8 mouse cellular contexts compared by ENCODE assay signal in genomic region chr1:185328721-185329610, GRCm38 (mm10). TPM values are rescaled to one million over a fixed set of nuclear protein-coding genes. Genes with fewer than 3 reads are reported as not detected.
DNase-seq lines count a peak whose midpoint lies in the region; ATAC-seq and TF ChIP-seq lines count a peak whose summit lies in the region.

Gene Iars2, minus strand, starts transcription at chr1:185329396.

- under 1% methylated on average over 76 of the region's 76 CpGs for WGBS in hindbrain, embryonic 14.5 days

- peaks cover 23% of the 10 kb centered on the region for H3K36me3 ChIP-seq in hindbrain, embryonic 14.5 days (replicated peaks; ENCODE audit: control insufficient read depth, insufficient read depth)

- TF ChIP-seq CTCF in Patski (IDR thresholded peaks at IDR 0.05): no peak

- DNase-seq in Patski (ENCODE audit: low read depth, low spot score): no peak
- peak; percentile 95 to 96 for DNase-seq in cerebellum, postnatal 14 days
- peak; percentile 80 to 81 for DNase-seq in frontal cortex, postnatal 25 days (ENCODE audit: low spot score in 2 of 2)
- DNase-seq in hindbrain, embryonic 14.5 days (ENCODE audit: low spot score): peak; percentile 91
- peak; percentile 78 for DNase-seq in left cerebral cortex, adult 11 months (ENCODE audit: low spot score)
- peak; percentile 93 to 94 for DNase-seq in lung, postnatal 4 days
- peak; percentile 81 for DNase-seq in retina, postnatal 7 days (ENCODE audit: low read depth, low spot score)
- DNase-seq in urinary bladder, adult 2 months (ENCODE audit: low spot score): peak; percentile 94

- no peaks in the 10 kb centered on the region for H3K27me3 ChIP-seq in Patski
- no peaks in the 10 kb centered on the region for H3K27me3 ChIP-seq in hindbrain, embryonic 14.5 days (ENCODE audit: control insufficient read depth, insufficient read depth, low read length)

- peaks cover 20% of the 10 kb centered on the region for H3K4me1 ChIP-seq in hindbrain, embryonic 14.5 days (replicated peaks; ENCODE audit: control insufficient read depth, insufficient read depth, low read length)

- in situ Hi-C loops in Patski (cut with MboI; ENCODE audit: low pct_unique_long_range_greater_than_20kb): no loop called here

- peak within 1 kb of the TSS; percentile 85 for H3K27ac ChIP-seq in hindbrain, embryonic 14.5 days

- CTCF ChIA-PET in Patski (lab: Charles Lee): interaction anchor here (0.9 to 1.4 kb wide), 2 partner anchors 13 to 14 kb away, joined by 3 read pairs; no protein-coding TSS in a partner anchor

- H3K9ac ChIP-seq in hindbrain, embryonic 14.5 days: peak within 1 kb of the TSS; percentile 78

- POLR2A ChIA-PET in Patski (lab: Charles Lee): interaction anchor here (1.1 to 1.3 kb wide), 2 partner anchors 16 to 22 kb away, joined by 3 read pairs; no protein-coding TSS in a partner anchor

- peak; percentile 61 for ATAC-seq in Patski
- ATAC-seq in hindbrain, embryonic 14.5 days (ENCODE audit: low FRiP score): peak; percentile 91

- no peaks in the 10 kb centered on the region for H3K9me3 ChIP-seq in hindbrain, embryonic 14.5 days (ENCODE audit: control insufficient read depth, low read length)

- peak within 1 kb of the TSS; percentile 64 for H3K4me2 ChIP-seq in hindbrain, embryonic 14.5 days (replicated peaks)

- peak within 1 kb of the TSS; percentile 66 for H3K4me3 ChIP-seq in hindbrain, embryonic 14.5 days (replicated peaks; ENCODE audit: low read length)

RNA-seq across cellular contexts. Expression of gene Iars2, which starts in this region (rescaled TPM):
- 64.7 TPM for polyA plus RNA-seq in Patski (2021)
- 18.4 and 21.4 TPM in 2 replicates for polyA plus RNA-seq in hindbrain, embryonic 14.5 days (2014; fragmentation: Nextera tagmentation; extraction: Ambion mirVana)
- polyA plus RNA-seq in urinary bladder, adult 2 months (2012; rRNA removed): 34.0 and 34.3 TPM in 2 replicates
